Comparison of ENCODE assay signal across 32 mouse cellular contexts in genomic region chr15:40105712-40106111, GRCm38 (mm10). TPM values are rescaled to one million over a fixed set of nuclear protein-coding genes. Genes with fewer than 3 reads are reported as not detected.
"Had no signal": no experiment of that assay in that cellular context is flagged by ENCODE, and none has a peak within 500 bp of the region (broad histone marks: within the 10 kb centered on the region; RNA-seq: fewer than 3 reads in every experiment).

No protein-coding gene starts in this region.

- ATAC-seq: hindbrain, postnatal 0 days; intestine, embryonic 16.5 days had no signal

- H3K4me3 ChIP-seq: heart, adult 2 months; heart, embryonic 13.5 days; heart, embryonic 15.5 days; hindbrain, embryonic 13.5 days; hindbrain, embryonic 15.5 days; kidney, embryonic 15.5 days; left cerebral cortex, adult 2 months; limb, embryonic 10.5 days; limb, embryonic 12.5 days; liver, embryonic 13.5 days; liver, embryonic 15.5 days had no signal

- H3K4me1 ChIP-seq: heart, embryonic 15.5 days; hindbrain, embryonic 13.5 days; hindbrain, embryonic 15.5 days; kidney, embryonic 15.5 days; limb, embryonic 10.5 days; limb, embryonic 12.5 days; liver, embryonic 13.5 days; liver, embryonic 15.5 days had no signal

- H3K4me2 ChIP-seq: heart, embryonic 11.5 days; heart, embryonic 13.5 days; heart, embryonic 15.5 days; hindbrain, embryonic 13.5 days; hindbrain, embryonic 15.5 days; kidney, embryonic 15.5 days; limb, embryonic 12.5 days; liver, embryonic 11.5 days; liver, embryonic 13.5 days; liver, embryonic 15.5 days had no signal

- DNase-seq: gastrocnemius, postnatal 14 days; gastrocnemius, postnatal 36 days; heart, adult 11 months; heart, adult 2 months; heart, postnatal 14 days; heart, postnatal 36 days; kidney, adult 11 months; kidney, adult 2 months; kidney, adult 9 months; kidney, postnatal 25 days; kidney, postnatal 4 days; liver; liver, embryonic 13.5 days had no signal

- H3K36me3 ChIP-seq: heart, embryonic 13.5 days; heart, embryonic 15.5 days; hindbrain, embryonic 13.5 days; hindbrain, embryonic 15.5 days; kidney, embryonic 15.5 days; limb, embryonic 10.5 days; limb, embryonic 12.5 days; liver, embryonic 13.5 days; liver, embryonic 15.5 days had no signal

- H3K9me3 ChIP-seq: heart, embryonic 13.5 days; heart, embryonic 15.5 days; hindbrain, embryonic 13.5 days; hindbrain, embryonic 15.5 days; kidney, embryonic 15.5 days; limb, embryonic 10.5 days; limb, embryonic 12.5 days; liver, embryonic 13.5 days; liver, embryonic 15.5 days had no signal

- H3K27me3 ChIP-seq: heart, embryonic 13.5 days; heart, embryonic 15.5 days; hindbrain, embryonic 13.5 days; hindbrain, embryonic 15.5 days; kidney, embryonic 15.5 days; limb, embryonic 12.5 days; liver, embryonic 13.5 days; liver, embryonic 15.5 days had no signal

- H3K27ac ChIP-seq: heart, adult 2 months; heart, embryonic 13.5 days; heart, embryonic 15.5 days; hindbrain, embryonic 13.5 days; hindbrain, embryonic 15.5 days; hindbrain, postnatal 0 days; kidney, embryonic 15.5 days; kidney, postnatal 0 days; left cerebral cortex, adult 2 months; limb, embryonic 10.5 days; limb, embryonic 12.5 days; liver, embryonic 13.5 days; liver, embryonic 15.5 days had no signal

- H3K9ac ChIP-seq: heart, embryonic 13.5 days; heart, embryonic 15.5 days; hindbrain, embryonic 13.5 days; hindbrain, embryonic 15.5 days; kidney, embryonic 15.5 days; limb, embryonic 12.5 days; liver, embryonic 13.5 days; liver, embryonic 15.5 days had no signal

RNA-seq across cellular contexts. Expression of gene 9330182O14Rik, which starts 28.5 kb away (rescaled TPM):
- polyA plus RNA-seq: gonadal fat pad, adult 2 months; heart, adult 2 months; heart, embryonic 11.5 days; heart, embryonic 13.5 days; heart, embryonic 15.5 days; heart, postnatal 0 days; hindbrain, embryonic 11.5 days; hindbrain, embryonic 13.5 days; hindbrain, embryonic 15.5 days; hindbrain, postnatal 0 days; intestine, embryonic 14.5 days; intestine, embryonic 16.5 days; kidney, adult 2 months; kidney, embryonic 15.5 days; kidney, postnatal 0 days; limb, embryonic 10.5 days; limb, embryonic 12.5 days; limb, embryonic 14.5 days; liver, embryonic 11.5 days; liver, embryonic 13.5 days; liver, embryonic 15.5 days had no signal
